Mouse (Mus musculus): ENCODE measurements around the gene Prkar2a.

The Prkar2a gene

DNA sequence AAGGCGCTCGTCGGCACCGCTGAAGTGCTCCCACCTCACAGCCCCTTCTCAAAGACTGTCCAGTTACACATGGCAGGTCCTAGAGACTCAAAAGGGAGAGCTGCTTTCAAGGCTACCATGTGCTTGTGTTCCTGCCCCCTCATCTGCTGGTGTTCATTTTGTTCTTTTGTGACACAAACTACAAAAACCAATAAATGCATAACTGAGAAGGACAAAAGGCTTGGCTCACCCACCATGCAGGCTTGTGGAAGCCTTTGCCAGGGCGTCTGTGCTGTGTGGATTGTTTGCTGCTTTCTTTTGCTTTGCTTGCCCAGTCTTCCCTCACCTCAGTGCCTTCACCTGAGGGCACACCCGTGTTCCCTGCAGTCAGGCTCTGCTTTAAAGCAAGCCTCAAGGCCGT is 108.4 kb downstream of the Prkar2a start:
- Histone ChIP-seq H3K4me1 (replicated peaks; ENCODE audit: low read depth, low read length) (peaks cover 46% of the 10 kb centered on the region), H3K36me3 (ENCODE audit: insufficient read depth, low read length) (peaks cover 59% of the 10 kb centered on the region), H3K27me3 (ENCODE audit: insufficient read depth, low read length) (no peaks in the 10 kb centered on the region), H3K9me3 (ENCODE audit: low read length) (no peaks in the 10 kb centered on the region), H3K4me3 (replicated peaks; ENCODE audit: low read length) (peak overlapping the region; percentile 63)
- TF ChIP-seq POU5F1 (IDR thresholded peaks at IDR 0.05; ENCODE audit: borderline replicate concordance, low read length) (no peak), NANOG (IDR thresholded peaks at IDR 0.05; ENCODE audit: borderline replicate concordance, low read length) (no peak), CTCF (conservative IDR thresholded peaks at IDR 0.05; ENCODE audit: low read length) (no peak)

DNA sequence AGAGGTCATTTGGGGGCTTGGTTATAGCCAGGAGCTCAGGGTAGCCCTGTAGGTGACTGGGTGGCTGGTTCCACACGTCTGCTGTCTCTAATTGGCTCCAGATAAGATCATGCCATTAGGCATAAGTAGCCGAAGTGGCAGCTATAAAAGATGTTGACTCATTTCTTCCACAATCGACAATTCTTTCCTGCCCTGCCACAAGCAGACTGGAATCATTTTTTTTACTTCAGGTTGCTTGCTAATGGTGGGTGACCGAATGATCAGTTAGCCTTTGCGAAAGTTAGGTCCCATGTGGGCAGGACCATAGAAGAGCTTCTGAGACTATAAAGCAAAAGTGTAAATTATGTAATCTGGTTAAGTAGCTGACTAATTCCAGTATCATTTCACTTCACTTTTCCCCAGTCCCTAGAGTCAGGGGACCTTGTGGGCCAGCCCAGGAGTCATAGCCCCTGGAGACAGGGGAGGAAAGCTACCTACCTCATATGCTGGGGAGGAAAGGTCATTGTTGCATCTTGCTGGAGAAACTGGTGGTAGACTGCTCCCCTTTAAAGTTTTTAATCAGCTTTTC is 109.5 kb downstream of the Prkar2a start:
- peaks cover 67% of the 10 kb centered on the region for H3K36me3 ChIP-seq (ENCODE audit: insufficient read depth, low read length)

DNA sequence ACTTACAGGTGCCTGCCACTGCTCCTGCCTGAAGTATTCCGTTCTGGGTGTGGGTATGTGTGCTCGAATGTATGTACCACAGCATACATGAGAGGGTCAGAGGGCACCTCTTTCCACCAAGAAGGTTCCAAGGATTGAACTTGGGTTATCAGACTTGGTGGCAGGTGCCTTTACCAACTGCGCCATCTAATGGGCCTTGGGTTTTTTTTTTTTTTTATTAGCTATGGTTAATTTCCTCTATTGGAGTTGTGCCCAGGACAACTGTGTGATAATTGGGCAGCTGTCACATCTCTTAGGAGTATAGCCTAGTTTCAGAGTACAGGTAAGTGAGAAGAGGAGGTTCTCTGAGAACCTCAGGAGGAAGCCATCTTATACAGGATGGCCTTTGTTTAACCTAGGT is 110.5 kb downstream of the Prkar2a start:
- Histone ChIP-seq H3K4me3 (replicated peaks; ENCODE audit: low read length) (no peak overlapping the region), H3K4me1 (replicated peaks; ENCODE audit: low read depth, low read length) (peaks cover 39% of the 10 kb centered on the region)
- TF ChIP-seq POU5F1 (IDR thresholded peaks at IDR 0.05; ENCODE audit: borderline replicate concordance, low read length) (no peak), CTCF (conservative IDR thresholded peaks at IDR 0.05; ENCODE audit: low read length) (no peak), NANOG (IDR thresholded peaks at IDR 0.05; ENCODE audit: borderline replicate concordance, low read length) (no peak)

More for the DNA sequence above, 109.5 kb downstream of the Prkar2a start:
- no peaks in the 10 kb centered on the region for H3K9me3 ChIP-seq (ENCODE audit: low read length)
- TF ChIP-seq CTCF (conservative IDR thresholded peaks at IDR 0.05; ENCODE audit: low read length), result no peak
- TF ChIP-seq POU5F1 (IDR thresholded peaks at IDR 0.05; ENCODE audit: borderline replicate concordance, low read length), result no peak
- TF ChIP-seq NANOG (IDR thresholded peaks at IDR 0.05; ENCODE audit: borderline replicate concordance, low read length), result no peak
- peaks cover 39% of the 10 kb centered on the region for H3K4me1 ChIP-seq (replicated peaks; ENCODE audit: low read depth, low read length)
- no peak overlapping the region for H3K4me3 ChIP-seq (replicated peaks; ENCODE audit: low read length)
- no peaks in the 10 kb centered on the region for H3K27me3 ChIP-seq (ENCODE audit: insufficient read depth, low read length)

More for the DNA sequence above, 110.5 kb downstream of the Prkar2a start:
- H3K36me3 ChIP-seq (ENCODE audit: insufficient read depth, low read length), result peaks cover 76% of the 10 kb centered on the region
- no peaks in the 10 kb centered on the region for H3K27me3 ChIP-seq (ENCODE audit: insufficient read depth, low read length)
- H3K9me3 ChIP-seq (ENCODE audit: low read length), result no peaks in the 10 kb centered on the region

Data from E14TG2a.4 (cell line).